Mouse (Mus musculus) left cerebral cortex, adult 11 months (tissue): ENCODE measurements around the gene Sh2d7.

Experiments used
- DNase-seq: peaks from one replicate; pipeline ENCODE4 v3.0.0; 2022; ENCODE audit warnings: low spot score

The Sh2d7 gene

GRCm38 (mm10) chr9:54538684-54539083 is at the start of gene Sh2d7:
Gene Sh2d7 (plus strand): TSS chr9:54538984.
- no peak for DNase-seq

DNA sequence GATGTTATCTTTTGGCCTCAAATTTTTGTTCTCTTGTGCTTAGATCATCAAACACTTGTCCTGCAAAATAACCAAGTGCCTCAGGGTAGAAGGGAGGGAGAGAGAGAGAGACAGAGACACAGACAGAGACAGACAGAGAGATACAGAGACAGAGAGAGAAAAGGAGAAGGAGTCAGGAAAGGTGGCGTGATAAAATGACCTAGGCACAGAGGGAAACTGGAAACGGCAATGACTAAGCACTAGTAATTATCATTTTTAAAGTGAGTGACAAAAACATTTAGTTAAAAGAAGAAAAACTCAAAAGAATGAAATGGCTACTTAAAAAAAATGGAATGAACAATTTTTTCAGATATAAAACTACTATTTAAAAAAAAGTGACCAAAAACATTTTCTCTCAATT is 49.2 kb upstream of the Sh2d7 start:
- DNase-seq, result no peak

GRCm38 (mm10) chr9:54490431-54490830 is 48.4 kb upstream of the Sh2d7 start:
- no peak for DNase-seq

GRCm38 (mm10) chr9:54499291-54499690 is 39.5 kb upstream of the Sh2d7 start:
- no peak for DNase-seq

DNA sequence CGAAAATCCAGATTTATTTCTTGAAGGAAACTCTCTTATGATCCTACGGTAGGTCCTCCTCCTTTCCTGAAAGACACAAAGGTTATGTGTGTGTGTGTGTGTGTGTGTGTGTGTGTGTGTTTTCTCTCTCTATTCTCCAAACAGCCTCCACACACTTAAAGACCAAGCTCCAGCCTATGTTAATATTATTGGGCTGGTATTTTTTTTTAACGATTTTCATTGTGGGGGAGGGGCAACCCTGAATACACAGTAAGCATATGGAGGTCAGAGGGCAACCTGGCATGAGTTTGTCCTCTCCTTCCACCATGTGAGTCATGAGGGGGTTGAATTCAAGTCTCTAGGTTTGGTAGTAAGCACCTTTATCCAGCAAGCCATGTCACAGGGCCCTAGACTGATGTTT is 39.0 kb upstream of the Sh2d7 start:
- DNase-seq, result no peak

DNA sequence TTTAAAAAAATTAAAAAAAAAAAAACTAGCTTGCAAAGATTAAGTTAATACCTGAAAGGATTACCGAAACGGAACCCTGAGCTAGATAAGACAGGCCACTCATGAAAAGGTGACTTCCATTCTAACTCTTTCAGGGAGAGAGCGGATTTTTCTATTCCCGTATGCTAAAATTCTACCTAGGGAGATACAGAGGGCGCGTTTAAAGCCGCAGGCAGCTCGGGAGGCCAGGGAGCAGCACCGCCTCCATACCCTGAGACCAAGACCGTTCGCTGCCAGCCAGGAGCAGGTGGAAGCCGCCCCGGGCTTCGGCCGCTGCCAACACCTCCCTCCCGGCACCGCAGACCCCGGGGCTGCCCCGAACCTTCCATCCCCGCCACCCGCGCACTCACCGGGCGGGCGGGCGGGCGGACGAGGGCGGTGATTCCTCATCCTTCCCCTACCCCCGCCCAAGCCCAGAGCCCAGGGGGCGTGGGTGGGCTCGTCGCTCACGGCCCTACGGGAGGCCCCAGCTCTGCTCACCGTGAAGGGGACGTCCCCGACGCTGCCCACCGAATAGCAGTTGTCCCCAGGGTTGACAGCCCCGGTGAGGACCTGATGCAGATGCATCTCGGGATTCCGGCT is 37.8 kb upstream of the Sh2d7 start:
- DNase-seq, result no peak

GRCm38 (mm10) chr9:54501453-54502110 is 37.2 kb upstream of the Sh2d7 start, which contains the start of gene Dmxl2:
Gene Dmxl2 (minus strand): TSS chr9:54501626.
- peak; percentile 86 for DNase-seq

DNA sequence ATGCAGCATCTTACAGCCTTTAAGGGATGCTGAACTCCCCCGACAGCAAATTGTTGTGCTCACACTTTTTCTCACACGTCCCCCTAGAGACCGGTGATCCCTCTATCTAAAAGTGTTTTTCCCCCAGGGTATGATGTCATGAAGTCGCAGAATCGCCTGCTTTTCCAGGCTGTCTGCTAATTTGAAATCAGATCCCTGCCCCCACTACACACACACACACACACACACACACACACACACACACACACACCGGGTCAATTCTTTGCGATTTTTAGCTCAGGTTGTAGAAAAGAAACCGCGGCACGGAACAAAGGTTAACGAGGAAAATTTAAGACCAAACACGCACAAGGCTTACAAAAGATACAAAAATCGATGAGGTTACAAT is 36.7 kb upstream of the Sh2d7 start:
- DNase-seq, result no peak

DNA sequence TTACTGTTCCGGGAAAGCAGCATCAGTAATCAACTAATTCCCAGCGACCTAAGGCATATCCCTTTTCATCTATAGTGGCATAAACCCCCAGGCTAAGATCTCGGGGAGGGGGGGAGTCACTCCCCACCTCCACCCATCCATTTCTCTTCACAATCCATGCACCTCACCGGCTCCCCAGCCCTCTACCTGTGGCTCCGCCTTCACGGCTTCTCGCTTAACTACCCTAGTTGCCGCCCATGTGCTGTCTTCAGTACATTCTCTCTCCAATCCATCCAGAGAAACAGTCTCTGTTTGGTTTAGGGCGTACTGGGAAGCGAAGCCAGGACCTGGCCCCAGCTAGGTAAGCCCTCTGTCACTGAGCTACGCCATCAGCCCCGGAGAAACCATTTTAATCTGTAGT is 35.9 kb upstream of the Sh2d7 start:
- no peak for DNase-seq

DNA sequence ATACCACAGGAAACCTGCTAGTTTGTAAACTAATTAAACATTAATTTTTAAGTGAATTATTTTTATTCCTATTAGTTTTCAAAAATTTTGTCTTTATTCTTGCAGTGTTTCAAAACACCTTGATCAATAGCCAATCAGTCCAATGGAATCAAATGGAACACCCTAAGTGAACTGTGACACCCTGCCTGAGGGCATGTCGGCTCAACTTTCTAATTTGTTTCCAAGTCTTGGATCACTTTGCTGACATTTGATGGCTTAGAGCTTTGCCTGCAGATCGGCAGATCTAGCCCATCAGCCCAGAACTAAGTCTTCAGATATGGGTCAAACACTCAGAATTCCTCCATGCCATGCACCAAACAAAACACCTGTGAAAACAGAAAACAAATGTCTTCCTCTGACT is 22.8 kb upstream of the Sh2d7 start:
- no peak for DNase-seq

GRCm38 (mm10) chr9:54518921-54519320 is 19.9 kb upstream of the Sh2d7 start:
- peak; percentile 62 for DNase-seq

DNA sequence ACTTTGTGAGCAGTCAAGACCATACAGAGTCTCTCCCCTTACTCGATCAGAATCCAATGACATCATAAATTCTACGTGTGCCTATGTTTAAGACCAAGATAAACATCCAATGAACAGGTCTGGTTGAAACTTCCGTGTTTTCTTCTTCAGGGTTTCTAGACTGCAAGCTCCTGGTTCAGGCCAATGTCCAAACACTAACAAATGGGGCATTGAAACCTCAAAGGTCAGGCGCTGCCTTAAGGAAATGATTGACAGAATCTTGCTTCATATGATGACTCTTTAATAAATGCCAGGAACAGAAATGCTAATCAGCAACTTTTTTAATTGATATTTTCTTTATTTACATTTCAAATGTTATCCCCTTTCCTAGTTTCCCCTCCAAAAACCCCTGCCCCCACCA is 18.5 kb upstream of the Sh2d7 start:
- no peak for DNase-seq

DNA sequence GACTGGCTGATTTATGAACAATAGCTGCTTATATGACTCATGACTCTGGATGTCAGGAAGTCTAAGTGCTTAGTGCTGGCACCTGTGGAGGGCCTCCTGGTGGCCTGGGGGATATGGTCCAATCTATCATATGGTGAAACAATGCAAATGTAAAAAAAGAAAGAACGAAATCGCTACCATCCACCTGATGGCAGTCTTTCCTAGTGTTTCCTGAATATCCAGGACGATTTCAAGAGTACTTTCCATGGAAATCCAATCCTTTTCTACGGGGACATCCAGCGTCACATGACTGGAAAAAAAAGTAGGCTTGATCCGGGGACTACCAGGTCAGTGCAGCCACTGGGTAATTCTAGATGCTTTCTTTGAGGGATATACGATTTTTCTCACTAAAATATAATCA is 11.1 kb upstream of the Sh2d7 start:
- DNase-seq, result no peak

DNA sequence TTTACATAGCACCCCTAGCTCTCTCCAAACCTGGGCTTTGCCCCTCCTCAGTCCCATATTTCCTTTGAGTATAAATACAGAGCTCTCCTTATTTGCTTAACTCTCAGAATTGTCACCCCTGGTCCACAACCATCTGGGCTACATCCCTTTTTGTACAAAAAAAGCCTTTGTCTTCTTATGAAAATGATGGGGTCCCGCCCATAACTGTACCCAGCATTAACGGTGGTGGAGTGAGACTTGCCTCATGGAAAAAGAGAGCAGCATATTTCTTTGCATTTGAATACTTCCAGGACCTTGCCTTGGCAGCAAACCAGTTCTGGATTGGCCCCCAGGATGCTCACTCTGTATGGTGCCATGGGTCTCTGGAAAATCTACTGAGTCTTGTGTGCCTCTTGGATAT is 8.8 kb upstream of the Sh2d7 start:
- no peak for DNase-seq

DNA sequence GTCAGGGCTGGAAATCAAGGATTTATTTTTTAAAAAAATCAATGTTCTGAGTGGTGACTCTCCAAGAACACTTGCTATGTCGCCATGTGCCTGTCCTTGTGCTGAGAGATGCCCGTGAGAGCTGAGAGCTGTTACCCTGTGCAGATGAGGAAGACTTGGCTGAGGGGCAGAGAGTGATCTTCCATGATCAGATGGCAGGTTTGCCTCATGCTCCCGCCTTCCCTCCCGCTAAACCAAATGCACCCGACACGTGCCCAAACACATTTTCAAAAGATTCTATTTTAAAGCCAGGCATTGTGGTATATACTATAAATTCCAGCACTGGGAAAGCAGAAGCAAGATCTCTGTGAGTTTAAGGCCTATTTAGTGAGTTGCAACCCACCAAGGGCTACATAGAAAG is 7.9 kb upstream of the Sh2d7 start:
- no peak for DNase-seq

GRCm38 (mm10) chr9:54531421-54531820 is 7.4 kb upstream of the Sh2d7 start:
- no peak for DNase-seq

- no peak for DNase-seq
Observed at GRCm38 (mm10) chr9:54532926-54533325, 5.9 kb upstream of the Sh2d7 start.

DNA sequence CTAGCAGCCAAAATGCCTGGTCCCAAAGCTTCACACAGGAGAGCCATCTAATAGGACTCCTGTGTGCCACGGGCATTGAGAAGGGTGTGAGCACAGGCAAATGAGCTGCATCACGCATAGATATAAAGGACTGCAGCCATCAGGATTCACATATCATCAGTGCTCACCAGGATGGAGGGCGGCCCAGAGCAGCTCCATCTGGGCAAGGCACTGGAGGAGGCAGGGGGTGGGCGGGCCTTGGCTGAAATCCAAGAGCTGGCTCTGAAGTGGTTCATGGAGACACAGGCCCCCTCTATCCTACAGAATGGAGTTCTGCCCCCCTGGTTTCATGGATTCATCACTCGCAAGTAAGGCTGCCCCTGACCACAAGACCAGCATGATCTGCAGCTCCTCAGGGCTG is 4.8 kb upstream of the Sh2d7 start:
- peak; percentile 45 for DNase-seq

DNA sequence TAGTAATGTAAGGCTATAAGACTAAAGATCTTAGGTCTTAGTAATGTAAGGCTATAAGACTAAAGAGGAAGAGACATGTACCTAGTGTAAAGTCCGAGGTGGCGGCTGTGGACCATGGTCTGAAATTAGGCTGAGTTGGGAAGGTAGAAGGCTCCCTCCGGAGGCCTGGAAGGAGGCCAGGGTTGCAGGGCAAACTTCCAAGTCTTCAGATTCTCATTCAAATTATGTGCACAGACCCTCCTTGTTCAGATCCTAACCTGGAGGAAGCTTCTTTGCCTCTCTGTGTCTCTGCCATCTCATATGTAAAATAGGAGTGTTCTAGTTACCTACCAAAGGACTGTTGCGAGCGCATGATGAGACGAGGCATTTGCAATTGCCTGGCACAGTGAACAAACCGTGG is 2.5 kb upstream of the Sh2d7 start:
- DNase-seq, result no peak

DNA sequence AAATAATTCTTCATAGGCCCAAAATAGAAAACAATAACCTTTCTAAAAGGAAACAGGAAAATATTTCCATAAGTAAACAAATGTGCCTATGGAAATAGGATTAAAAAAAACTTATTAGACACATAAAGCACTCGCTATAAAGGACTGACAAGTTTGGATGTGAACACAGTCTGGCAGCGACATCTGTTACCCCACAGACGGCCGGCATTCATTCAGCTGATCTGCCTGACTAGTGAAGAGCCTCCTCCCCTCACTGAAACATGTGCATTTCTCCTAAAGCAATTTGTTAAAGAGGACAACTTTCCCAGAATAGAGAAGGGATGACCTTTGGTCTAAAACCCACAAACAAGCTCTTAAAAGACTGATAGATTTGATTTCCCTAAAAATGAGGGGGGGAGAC is 1.8 kb upstream of the Sh2d7 start:
- DNase-seq, result no peak

GRCm38 (mm10) chr9:54537480-54537879 is 1.3 kb upstream of the Sh2d7 start:
- no peak for DNase-seq

DNA sequence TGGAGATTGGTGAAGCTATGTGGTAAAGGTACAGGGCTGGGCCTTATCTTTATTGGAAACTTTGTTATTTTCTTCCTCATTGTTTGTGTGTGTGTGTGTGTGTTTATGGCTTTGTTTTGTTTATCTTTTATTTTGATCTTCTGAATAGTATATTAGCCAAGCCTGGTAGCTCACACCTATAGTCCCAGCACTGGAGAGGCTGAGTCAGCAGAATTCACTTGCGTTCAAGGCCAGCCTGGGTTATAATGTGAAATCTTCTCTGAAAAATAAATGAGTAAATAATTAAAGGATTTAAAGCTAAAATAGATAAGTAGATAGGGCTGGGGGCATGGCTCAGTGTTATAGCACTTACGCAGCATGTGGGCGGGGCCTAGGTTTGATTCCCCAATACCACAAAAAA is 540 bp upstream of the Sh2d7 start:
- DNase-seq, result no peak

- no peak for DNase-seq
Observed at GRCm38 (mm10) chr9:54540801-54541200, 2.0 kb downstream of the Sh2d7 start.
